Mouse (Mus musculus): Measurements from ENCODE around the gene Kcnb1. TPM values are rescaled to one million over a fixed set of nuclear protein-coding genes. Genes with fewer than 3 reads are reported as not detected.
A peak's percentile ranks its signal among the peaks of the same experiment; 100 is the strongest.

The Kcnb1 gene
- polyA plus RNA-seq, 1 experiment = 0.62 TPM

- Histone ChIP-seq H3K4me1 (ENCODE audit: control insufficient read depth, insufficient read depth, low read length) (no peaks in the 10 kb centered on the region), H3K27ac (ENCODE audit: insufficient read depth, low read depth, low read length) (no peak overlapping the region), H3K4me3 (ENCODE audit: insufficient read depth, low read length) (no peak overlapping the region)
- TF ChIP-seq CTCF (IDR thresholded peaks at IDR 0.05; ENCODE audit: low read depth, low read length) (no peak), POLR2A (IDR thresholded peaks at IDR 0.05; ENCODE audit: borderline replicate concordance, low read depth, low read length) (no peak)
Measured at GRCm38 (mm10) chr2:167121996-167122395, 68.0 kb downstream of the Kcnb1 start.

- Histone ChIP-seq H3K4me3 (ENCODE audit: insufficient read depth, low read length) (no peak overlapping the region), H3K27ac (ENCODE audit: insufficient read depth, low read depth, low read length) (no peak overlapping the region), H3K4me1 (ENCODE audit: control insufficient read depth, insufficient read depth, low read length) (no peaks in the 10 kb centered on the region)
- no peak for TF ChIP-seq POLR2A (IDR thresholded peaks at IDR 0.05; ENCODE audit: borderline replicate concordance, low read depth, low read length)
- no peak for TF ChIP-seq CTCF (IDR thresholded peaks at IDR 0.05; ENCODE audit: low read depth, low read length)
Measured at GRCm38 (mm10) chr2:167121228-167121627, 68.7 kb downstream of the Kcnb1 start.

- no peak overlapping the region for H3K27ac ChIP-seq (ENCODE audit: insufficient read depth, low read depth, low read length)
- TF ChIP-seq CTCF (IDR thresholded peaks at IDR 0.05; ENCODE audit: low read depth, low read length) (no peak), POLR2A (IDR thresholded peaks at IDR 0.05; ENCODE audit: borderline replicate concordance, low read depth, low read length) (no peak)
- no peak overlapping the region for H3K4me3 ChIP-seq (ENCODE audit: insufficient read depth, low read length)
- H3K4me1 ChIP-seq (ENCODE audit: control insufficient read depth, insufficient read depth, low read length) = no peaks in the 10 kb centered on the region
Measured at GRCm38 (mm10) chr2:167120186-167120830, 69.6 kb downstream of the Kcnb1 start.

- no peak for TF ChIP-seq POLR2A (IDR thresholded peaks at IDR 0.05; ENCODE audit: borderline replicate concordance, low read depth, low read length)
- TF ChIP-seq CTCF (IDR thresholded peaks at IDR 0.05; ENCODE audit: low read depth, low read length) = no peak
- H3K4me1 ChIP-seq (ENCODE audit: control insufficient read depth, insufficient read depth, low read length) = no peaks in the 10 kb centered on the region
- no peak overlapping the region for H3K27ac ChIP-seq (ENCODE audit: insufficient read depth, low read depth, low read length)
- H3K4me3 ChIP-seq (ENCODE audit: insufficient read depth, low read length) = no peak overlapping the region
Measured at GRCm38 (mm10) chr2:167118046-167118445, 71.9 kb downstream of the Kcnb1 start.

- no peak overlapping the region for H3K4me3 ChIP-seq (ENCODE audit: insufficient read depth, low read length)
- TF ChIP-seq POLR2A (IDR thresholded peaks at IDR 0.05; ENCODE audit: borderline replicate concordance, low read depth, low read length) (no peak), CTCF (IDR thresholded peaks at IDR 0.05; ENCODE audit: low read depth, low read length) (peak; percentile 96)
- H3K4me1 ChIP-seq (ENCODE audit: control insufficient read depth, insufficient read depth, low read length) = no peaks in the 10 kb centered on the region
- no peak overlapping the region for H3K27ac ChIP-seq (ENCODE audit: insufficient read depth, low read depth, low read length)
Measured at GRCm38 (mm10) chr2:167112737-167113136, 77.2 kb downstream of the Kcnb1 start.

GRCm38 (mm10) chr2:167112259-167112658 lies 77.7 kb downstream of the Kcnb1 start:
- no peak overlapping the region for H3K27ac ChIP-seq (ENCODE audit: insufficient read depth, low read depth, low read length)
- TF ChIP-seq POLR2A (IDR thresholded peaks at IDR 0.05; ENCODE audit: borderline replicate concordance, low read depth, low read length) (no peak), CTCF (IDR thresholded peaks at IDR 0.05; ENCODE audit: low read depth, low read length) (no peak)
- no peak overlapping the region for H3K4me3 ChIP-seq (ENCODE audit: insufficient read depth, low read length)
- no peaks in the 10 kb centered on the region for H3K4me1 ChIP-seq (ENCODE audit: control insufficient read depth, insufficient read depth, low read length)

GRCm38 (mm10) chr2:167109506-167109905 lies 80.4 kb downstream of the Kcnb1 start:
- Histone ChIP-seq H3K4me3 (ENCODE audit: insufficient read depth, low read length) (no peak overlapping the region), H3K27ac (ENCODE audit: insufficient read depth, low read depth, low read length) (no peak overlapping the region), H3K4me1 (ENCODE audit: control insufficient read depth, insufficient read depth, low read length) (no peaks in the 10 kb centered on the region)
- TF ChIP-seq POLR2A (IDR thresholded peaks at IDR 0.05; ENCODE audit: borderline replicate concordance, low read depth, low read length) (no peak), CTCF (IDR thresholded peaks at IDR 0.05; ENCODE audit: low read depth, low read length) (no peak)

- peaks cover 11% of the 10 kb centered on the region for H3K4me1 ChIP-seq (ENCODE audit: control insufficient read depth, insufficient read depth, low read length)
- no peak overlapping the region for H3K27ac ChIP-seq (ENCODE audit: insufficient read depth, low read depth, low read length)
- no peak overlapping the region for H3K4me3 ChIP-seq (ENCODE audit: insufficient read depth, low read length)
- TF ChIP-seq POLR2A (IDR thresholded peaks at IDR 0.05; ENCODE audit: borderline replicate concordance, low read depth, low read length) (no peak), CTCF (IDR thresholded peaks at IDR 0.05; ENCODE audit: low read depth, low read length) (no peak)
Measured at GRCm38 (mm10) chr2:167103546-167103945, 86.4 kb downstream of the Kcnb1 start.

GRCm38 (mm10) chr2:167101743-167102441 lies 88.1 kb downstream of the Kcnb1 start:
- H3K27ac ChIP-seq (ENCODE audit: insufficient read depth, low read depth, low read length) = peak overlapping the region; percentile 68
- H3K4me1 ChIP-seq (ENCODE audit: control insufficient read depth, insufficient read depth, low read length) = peaks cover 11% of the 10 kb centered on the region
- peak overlapping the region; percentile 48 for H3K4me3 ChIP-seq (ENCODE audit: insufficient read depth, low read length)
- no peak for TF ChIP-seq POLR2A (IDR thresholded peaks at IDR 0.05; ENCODE audit: borderline replicate concordance, low read depth, low read length)

GRCm38 (mm10) chr2:167094688-167095087 lies 95.3 kb downstream of the Kcnb1 start:
- TF ChIP-seq POLR2A (IDR thresholded peaks at IDR 0.05; ENCODE audit: borderline replicate concordance, low read depth, low read length) (no peak), CTCF (IDR thresholded peaks at IDR 0.05; ENCODE audit: low read depth, low read length) (no peak)
- Histone ChIP-seq H3K27ac (ENCODE audit: insufficient read depth, low read depth, low read length) (no peak overlapping the region), H3K4me3 (ENCODE audit: insufficient read depth, low read length) (no peak overlapping the region), H3K4me1 (ENCODE audit: control insufficient read depth, insufficient read depth, low read length) (peaks cover 19% of the 10 kb centered on the region)
